Mouse (Mus musculus) C2C12 (cell line): ENCODE measurements around the gene Rundc3a.

ENCODE experiments used
- CEBPB ChIP-seq: IDR thresholded peaks from one replicate; pipeline ENCODE4 v1.6.1; 2011; ENCODE audit warnings: low read depth, mild to moderate bottlenecking, control low read depth, moderate library complexity
- CTCF ChIP-seq: IDR thresholded peaks from one replicate; pipeline ENCODE4 v1.5.1; 2011; ENCODE audit not compliant: control insufficient read depth, insufficient read depth, insufficient read length
- FOSL1 ChIP-seq: IDR thresholded peaks from one replicate; pipeline ENCODE4 v1.8.0; 2011; ENCODE audit warnings: mild to moderate bottlenecking, low read length; ENCODE audit not compliant: poor library complexity, insufficient read depth, severe bottlenecking
- MAX ChIP-seq: IDR thresholded peaks from one replicate; pipeline ENCODE4 v1.6.1; 2011; ENCODE audit warnings: mild to moderate bottlenecking, control low read depth
- MYOD1 ChIP-seq: IDR thresholded peaks from one replicate; pipeline ENCODE4 v1.6.1; 2011; ENCODE audit warnings: low read depth; ENCODE audit not compliant: control insufficient read depth, insufficient read length
- MYOG ChIP-seq: IDR thresholded peaks from one replicate; pipeline ENCODE4 v1.6.1; 2011; ENCODE audit not compliant: control insufficient read depth, insufficient read length; ENCODE audit errors: extremely low read depth
- USF1 ChIP-seq: IDR thresholded peaks from one replicate; pipeline ENCODE4 v1.6.1; 2011; ENCODE audit warnings: low read depth, mild to moderate bottlenecking, control low read depth, moderate library complexity

DNA sequence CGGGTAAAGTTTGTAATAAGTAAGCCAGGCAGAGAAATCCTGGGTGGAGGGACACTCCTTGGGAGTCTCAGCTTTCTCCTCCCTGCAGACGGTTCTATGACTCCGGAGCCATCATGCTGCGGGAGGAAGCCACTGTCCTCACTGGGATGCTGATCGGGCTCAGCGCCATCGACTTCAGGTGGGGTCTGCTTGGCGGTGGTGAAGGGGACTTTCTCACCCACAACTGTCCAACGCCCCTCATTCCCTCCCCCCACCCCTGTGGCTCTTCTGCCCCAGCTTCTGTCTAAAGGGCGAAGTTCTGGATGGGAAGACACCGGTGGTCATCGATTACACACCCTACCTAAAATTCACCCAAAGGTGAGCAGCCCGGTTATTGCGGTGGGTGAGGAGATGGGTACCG, 5.9 kb downstream of the Rundc3a start:
- no peak for TF ChIP-seq CTCF
- TF ChIP-seq MYOG = no peak
- no peak for TF ChIP-seq MYOD1
- TF ChIP-seq MAX = no peak
- no peak for TF ChIP-seq USF1
- no peak for TF ChIP-seq CEBPB
- TF ChIP-seq FOSL1 = no peak
